Mouse (Mus musculus) lung, embryonic 14.5 days (tissue): Measurements from ENCODE around the gene Bub3. TPM values are rescaled to one million over a fixed set of nuclear protein-coding genes. Genes with fewer than 3 reads are reported as not detected.

ENCODE experiments used
- ATAC-seq: fragments of 200-750 bp; cut with Nextera tagmentation; 2 replicates; pipeline ENCODE4 v1.8.0; 2017; ENCODE audit warnings: mild to moderate bottlenecking, moderate TSS enrichment, moderate library complexity; ENCODE audit not compliant: insufficient read depth
- DNase-seq: peaks from one replicate; pipeline ENCODE4 v3.0.0-alpha.2; 2015
- H3K27ac ChIP-seq: fragments of 300-500 bp; sonication (generic); 2 replicates; pipeline ENCODE4 v1.5.1; 2014; ENCODE audit warnings: low read depth, mild to moderate bottlenecking, moderate library complexity
- H3K27me3 ChIP-seq: fragments of 300-500 bp; sonication (generic); 2 replicates; pipeline ENCODE4 v1.6.1; 2014; ENCODE audit warnings: low read length, control low read depth; ENCODE audit not compliant: insufficient read depth
- H3K36me3 ChIP-seq: fragments of 300-500 bp; sonication (generic); 2 replicates; pipeline ENCODE4 v1.6.1; 2014; ENCODE audit warnings: control low read depth; ENCODE audit not compliant: insufficient read depth
- H3K4me1 ChIP-seq: fragments of 300-500 bp; sonication (generic); 2 replicates; pipeline ENCODE4 v1.6.1; 2014; ENCODE audit warnings: antibody characterized with exemption, control low read depth; ENCODE audit not compliant: insufficient read depth
- H3K4me2 ChIP-seq: fragments of 300-500 bp; sonication (generic); 2 replicates; pipeline ENCODE4 v1.6.1; 2014; ENCODE audit warnings: mild to moderate bottlenecking
- H3K4me3 ChIP-seq: fragments of 300-500 bp; sonication (generic); 2 replicates; pipeline ENCODE4 v1.5.1; 2014; ENCODE audit warnings: low read depth, low read length
- H3K9ac ChIP-seq: fragments of 300-500 bp; sonication (generic); 2 replicates; pipeline ENCODE4 v1.6.1; 2014
- H3K9me3 ChIP-seq: fragments of 300-500 bp; sonication (generic); 2 replicates; pipeline ENCODE4 v1.6.1; 2016; ENCODE audit warnings: low read depth, low read length, control low read depth
- CTCF ChIP-seq: IDR thresholded peaks from 2 replicates; pipeline ENCODE4 v1.5.1; 2016; ENCODE audit warnings: antibody characterized with exemption, low read depth
- WGBS: fragments of 180-500 bp; shearing (Covaris S2); extraction: QIAGEN DNeasy Blood & Tissue Kit; methylation state at CpG from one replicate; pipeline ENCODE4 v1.1.7; 2014; 5-methylcytosine and 5-hydroxymethylcytosine counted together
- polyA plus RNA-seq: library from polyadenylated mRNA; unstranded; fragments of >200 nt; fragmentation: Nextera tagmentation; extraction: Ambion mirVana; gene quantifications from 2 replicates; pipeline ENCODE4 v1.2.1, GENCODE M21; 2014

Bub3 gene
- 264 and 268 TPM in 2 replicates for polyA plus RNA-seq

- Histone ChIP-seq H3K36me3 (peaks cover 36% of the 10 kb centered on the region), H3K27me3 (peaks cover 39% of the 10 kb centered on the region), H3K9me3 (no peaks in the 10 kb centered on the region), H3K4me3 (peak within 1 kb of the TSS; percentile 71), H3K4me2 (peak within 1 kb of the TSS; percentile 85), H3K27ac (peak within 1 kb of the TSS; percentile 88), H3K9ac (peak within 1 kb of the TSS; percentile 74), H3K4me1 (peaks cover 3% of the 10 kb centered on the region; the same call in 1 of the 2 replicates)
- WGBS, result under 1% methylated on average over 51 of the region's 51 CpGs
- ATAC-seq (peak; percentile 95), DNase-seq (peak; percentile 98)
- no peak for TF ChIP-seq CTCF
Measured at GRCm38 (mm10) chr7:131559986-131560696, at the start of gene Bub3. Bub3 (plus strand) TSS chr7:131560222.

GRCm38 (mm10) chr7:131539979-131540378 is 20.0 kb upstream of the Bub3 start:
- Histone ChIP-seq H3K4me3 (no peak overlapping the region), H3K4me2 (no peak overlapping the region), H3K36me3 (no peaks in the 10 kb centered on the region), H3K27ac (no peak overlapping the region), H3K27me3 (peaks cover 66% of the 10 kb centered on the region), H3K9me3 (no peaks in the 10 kb centered on the region), H3K9ac (no peak overlapping the region), H3K4me1 (peaks cover 7% of the 10 kb centered on the region; the same call in 1 of the 2 replicates)
- TF ChIP-seq CTCF, result peak; percentile 89
- under 1% methylated on average over 7 of the region's 7 CpGs for WGBS
- DNase-seq (peak; percentile 94), ATAC-seq (peak; percentile 26; the same call in 1 of the 2 replicates)

- H3K4me1 ChIP-seq, result peaks cover 7% of the 10 kb centered on the region; the same call in 1 of the 2 replicates
- H3K9me3 ChIP-seq, result no peaks in the 10 kb centered on the region
- no peak for TF ChIP-seq CTCF
- H3K9ac ChIP-seq, result no peak overlapping the region
- peaks cover 81% of the 10 kb centered on the region for H3K27me3 ChIP-seq
- H3K4me3 ChIP-seq, result peak overlapping the region; percentile 38
- no peak for ATAC-seq
- no peak overlapping the region for H3K27ac ChIP-seq
- peak overlapping the region; percentile 68 for H3K4me2 ChIP-seq
- no peaks in the 10 kb centered on the region for H3K36me3 ChIP-seq
- 3% methylated on average over 41 of the region's 41 CpGs for WGBS
- DNase-seq, result no peak
Measured at GRCm38 (mm10) chr7:131541184-131542114, 18.6 kb upstream of the Bub3 start.

- Histone ChIP-seq H3K27me3 (peaks cover 89% of the 10 kb centered on the region), H3K36me3 (no peaks in the 10 kb centered on the region), H3K4me1 (peaks cover 7% of the 10 kb centered on the region; the same call in 1 of the 2 replicates), H3K27ac (no peak within 1 kb of the TSS), H3K9me3 (no peaks in the 10 kb centered on the region), H3K4me3 (peak within 1 kb of the TSS; percentile 38), H3K9ac (0 out of 2 replicates have a peak within 1 kb of the TSS, but pooled peaks have one; percentile 13), H3K4me2 (peak within 1 kb of the TSS; percentile 68)
- DNase-seq (no peak), ATAC-seq (peak; percentile 43; the same call in 1 of the 2 replicates)
- WGBS, result under 1% methylated on average over 53 of the region's 65 CpGs
- TF ChIP-seq CTCF, result no peak
Measured at GRCm38 (mm10) chr7:131542115-131542871, 17.7 kb upstream of the Bub3 start, which contains the start of gene Hmx3. Hmx3 (plus strand) TSS chr7:131542867.

GRCm38 (mm10) chr7:131542872-131543622 is 17.0 kb upstream of the Bub3 start:
- TF ChIP-seq CTCF, result no peak
- peaks cover 97% of the 10 kb centered on the region for H3K27me3 ChIP-seq
- H3K27ac ChIP-seq, result no peak overlapping the region
- H3K9me3 ChIP-seq, result no peaks in the 10 kb centered on the region
- H3K4me3 ChIP-seq, result peak overlapping the region; percentile 38
- DNase-seq (no peak), ATAC-seq (no peak)
- peaks cover 7% of the 10 kb centered on the region; the same call in 1 of the 2 replicates for H3K4me1 ChIP-seq
- H3K9ac ChIP-seq, result 0 out of 2 replicates have a peak overlapping the region, but pooled peaks have one; percentile 13
- H3K36me3 ChIP-seq, result no peaks in the 10 kb centered on the region
- H3K4me2 ChIP-seq, result peak overlapping the region; percentile 68
- under 1% methylated on average over 60 of the region's 71 CpGs for WGBS
